Mouse (Mus musculus): Measurements from ENCODE around the gene Phxr2. TPM values are rescaled to one million over a fixed set of nuclear protein-coding genes. Genes with fewer than 3 reads are reported as not detected.
"Not testable (repeated sequence)": the region's sequence is repeated elsewhere in the genome, so short reads cannot be mapped to it uniquely, and the experiment has no call there.

The Phxr2 gene
- polyA plus RNA-seq, 1 experiment = not detected

GRCm38 (mm10) chr10:99166392-99166791 is 40.3 kb upstream of the Phxr2 start:
- no peaks in the 10 kb centered on the region for H3K36me3 ChIP-seq (ENCODE audit: control insufficient read depth, insufficient read depth, low read length)
- no peak overlapping the region for H3K4me3 ChIP-seq (ENCODE audit: insufficient read depth, low read depth, low read length)
- no peaks in the 10 kb centered on the region for H3K27me3 ChIP-seq (replicated peaks; ENCODE audit: control insufficient read depth, insufficient read depth, low read length)
- no peak overlapping the region for H3K27ac ChIP-seq (ENCODE audit: insufficient read depth, low read depth, low read length)
- H3K4me1 ChIP-seq (ENCODE audit: control insufficient read depth, insufficient read depth, low read length) = peaks cover 13% of the 10 kb centered on the region; the same call in 1 of the 2 replicates
- TF ChIP-seq CTCF (conservative IDR thresholded peaks at IDR 0.05; ENCODE audit: insufficient read depth, insufficient read length, low read depth, low read length) = peak; percentile 27; the same call in 1 of the 2 replicates
- no peak for TF ChIP-seq POLR2A (IDR thresholded peaks at IDR 0.05; ENCODE audit: low read depth, low read length)
- DNase-seq = peak; percentile 40
- 35% methylated on average over 3 of the region's 3 CpGs for WGBS

- no peaks in the 10 kb centered on the region for H3K27me3 ChIP-seq (replicated peaks; ENCODE audit: control insufficient read depth, insufficient read depth, low read length)
- H3K27ac ChIP-seq (ENCODE audit: insufficient read depth, low read depth, low read length) = no peak overlapping the region
- peak; percentile 83 for DNase-seq
- H3K4me1 ChIP-seq (ENCODE audit: control insufficient read depth, insufficient read depth, low read length) = peaks cover 9% of the 10 kb centered on the region; the same call in 1 of the 2 replicates
- TF ChIP-seq CTCF (conservative IDR thresholded peaks at IDR 0.05; ENCODE audit: insufficient read depth, insufficient read length, low read depth, low read length) (no peak), POLR2A (IDR thresholded peaks at IDR 0.05; ENCODE audit: low read depth, low read length) (no peak)
- 24% methylated on average over 7 of the region's 7 CpGs for WGBS
- no peaks in the 10 kb centered on the region for H3K36me3 ChIP-seq (ENCODE audit: control insufficient read depth, insufficient read depth, low read length)
- no peak overlapping the region for H3K4me3 ChIP-seq (ENCODE audit: insufficient read depth, low read depth, low read length)
Measured at GRCm38 (mm10) chr10:99165751-99166282, 39.7 kb upstream of the Phxr2 start.

- peak; percentile 65 for DNase-seq
- H3K4me3 ChIP-seq (ENCODE audit: insufficient read depth, low read depth, low read length) = no peak overlapping the region
- no peaks in the 10 kb centered on the region for H3K27me3 ChIP-seq (replicated peaks; ENCODE audit: control insufficient read depth, insufficient read depth, low read length)
- no peak overlapping the region for H3K27ac ChIP-seq (ENCODE audit: insufficient read depth, low read depth, low read length)
- TF ChIP-seq POLR2A (IDR thresholded peaks at IDR 0.05; ENCODE audit: low read depth, low read length) = no peak
- TF ChIP-seq CTCF (conservative IDR thresholded peaks at IDR 0.05; ENCODE audit: insufficient read depth, insufficient read length, low read depth, low read length) = peak; percentile 45
- 27% methylated on average over 13 of the region's 13 CpGs for WGBS
- peaks cover 4% of the 10 kb centered on the region; the same call in 1 of the 2 replicates for H3K4me1 ChIP-seq (ENCODE audit: control insufficient read depth, insufficient read depth, low read length)
- H3K36me3 ChIP-seq (ENCODE audit: control insufficient read depth, insufficient read depth, low read length) = no peaks in the 10 kb centered on the region
Measured at GRCm38 (mm10) chr10:99164871-99165477, 38.8 kb upstream of the Phxr2 start.

GRCm38 (mm10) chr10:99163002-99163401 is 36.9 kb upstream of the Phxr2 start:
- Histone ChIP-seq H3K4me1 (ENCODE audit: control insufficient read depth, insufficient read depth, low read length) (no peaks in the 10 kb centered on the region; the same call in 1 of the 2 replicates), H3K4me3 (ENCODE audit: insufficient read depth, low read depth, low read length) (no peak overlapping the region), H3K27ac (ENCODE audit: insufficient read depth, low read depth, low read length) (no peak overlapping the region), H3K27me3 (replicated peaks; ENCODE audit: control insufficient read depth, insufficient read depth, low read length) (no peaks in the 10 kb centered on the region), H3K36me3 (ENCODE audit: control insufficient read depth, insufficient read depth, low read length) (no peaks in the 10 kb centered on the region)
- DNase-seq = no peak
- no peak for TF ChIP-seq POLR2A (IDR thresholded peaks at IDR 0.05; ENCODE audit: low read depth, low read length)
- no peak for TF ChIP-seq CTCF (conservative IDR thresholded peaks at IDR 0.05; ENCODE audit: insufficient read depth, insufficient read length, low read depth, low read length)
- 83% methylated on average over 5 of the region's 5 CpGs for WGBS

GRCm38 (mm10) chr10:99161987-99162582 is 36.0 kb upstream of the Phxr2 start:
- Histone ChIP-seq H3K4me1 (ENCODE audit: control insufficient read depth, insufficient read depth, low read length) (no peaks in the 10 kb centered on the region; the same call in 1 of the 2 replicates), H3K27me3 (replicated peaks; ENCODE audit: control insufficient read depth, insufficient read depth, low read length) (no peaks in the 10 kb centered on the region), H3K27ac (ENCODE audit: insufficient read depth, low read depth, low read length) (no peak overlapping the region), H3K36me3 (ENCODE audit: control insufficient read depth, insufficient read depth, low read length) (no peaks in the 10 kb centered on the region), H3K4me3 (ENCODE audit: insufficient read depth, low read depth, low read length) (no peak overlapping the region)
- WGBS = 48% methylated on average over 8 of the region's 8 CpGs
- no peak for TF ChIP-seq POLR2A (IDR thresholded peaks at IDR 0.05; ENCODE audit: low read depth, low read length)
- TF ChIP-seq CTCF (conservative IDR thresholded peaks at IDR 0.05; ENCODE audit: insufficient read depth, insufficient read length, low read depth, low read length) = peak; percentile 67
- DNase-seq = peak; percentile 49

- DNase-seq; H3K4me1 ChIP-seq (ENCODE audit: control insufficient read depth, insufficient read depth, low read length); H3K4me3 ChIP-seq (ENCODE audit: insufficient read depth, low read depth, low read length); H3K36me3 ChIP-seq (ENCODE audit: control insufficient read depth, insufficient read depth, low read length); H3K27ac ChIP-seq (ENCODE audit: insufficient read depth, low read depth, low read length); H3K27me3 ChIP-seq (replicated peaks; ENCODE audit: control insufficient read depth, insufficient read depth, low read length): not testable (repeated sequence)
- WGBS = 94% methylated on average over 10 of the region's 10 CpGs
Measured at GRCm38 (mm10) chr10:99157697-99158096, 31.6 kb upstream of the Phxr2 start.

- 92% methylated on average over 5 of the region's 5 CpGs for WGBS
Measured at GRCm38 (mm10) chr10:99156808-99157207, 30.7 kb upstream of the Phxr2 start.

More at GRCm38 (mm10) chr10:99156808-99157207, 30.7 kb upstream of the Phxr2 start:
- Histone ChIP-seq H3K27me3 (replicated peaks; ENCODE audit: control insufficient read depth, insufficient read depth, low read length) (no peaks in the 10 kb centered on the region), H3K36me3 (ENCODE audit: control insufficient read depth, insufficient read depth, low read length) (no peaks in the 10 kb centered on the region), H3K4me3 (ENCODE audit: insufficient read depth, low read depth, low read length) (no peak overlapping the region), H3K27ac (ENCODE audit: insufficient read depth, low read depth, low read length) (no peak overlapping the region), H3K4me1 (ENCODE audit: control insufficient read depth, insufficient read depth, low read length) (no peaks in the 10 kb centered on the region)
- DNase-seq = no peak
- TF ChIP-seq POLR2A (IDR thresholded peaks at IDR 0.05; ENCODE audit: low read depth, low read length) = no peak
- TF ChIP-seq CTCF (conservative IDR thresholded peaks at IDR 0.05; ENCODE audit: insufficient read depth, insufficient read length, low read depth, low read length) = no peak

Data from kidney, adult 2 months (tissue).